Mouse (Mus musculus): ENCODE data around the gene Lypla2.

DNA sequence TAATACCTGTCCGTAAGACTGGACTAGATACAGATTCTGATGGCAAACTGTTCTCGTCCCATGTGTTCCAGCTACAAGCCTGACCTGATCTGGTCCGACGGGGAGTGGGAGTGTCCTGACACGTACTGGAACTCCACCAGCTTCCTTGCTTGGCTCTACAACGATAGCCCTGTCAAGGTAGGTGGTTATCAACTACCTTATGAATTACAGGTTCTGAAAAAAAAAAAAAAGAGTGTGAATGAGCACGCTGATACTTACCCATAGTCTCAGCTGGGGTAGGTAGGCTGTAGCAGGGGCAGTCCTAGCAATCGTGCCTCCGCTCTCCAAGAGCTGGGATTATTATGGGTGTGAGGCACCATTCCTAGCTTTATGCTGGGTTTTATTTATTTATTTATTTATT lies 42.6 kb downstream of the Lypla2 start:
- TF ChIP-seq EP300 (IDR thresholded peaks at IDR 0.05; ENCODE audit: low read depth) (no peak), CTCF (IDR thresholded peaks at IDR 0.05; ENCODE audit: low read depth) (no peak)
